Mouse (Mus musculus) lung, adult 2 months (tissue): ENCODE data around the gene Tas2r143.

Source experiments
- CTCF ChIP-seq: fragments of 200-500 bp; IDR thresholded peaks from 2 replicates; pipeline ENCODE4 v1.5.1; 2011; ENCODE audit warnings: mild to moderate bottlenecking, low read length, control low read depth; ENCODE audit not compliant: insufficient read depth
- POLR2A ChIP-seq: fragments of 200-500 bp; IDR thresholded peaks from 2 replicates; pipeline ENCODE4 v1.6.1; 2011; ENCODE audit warnings: low read depth, mild to moderate bottlenecking, control low read depth, low read length, borderline replicate concordance; ENCODE audit errors: extremely low read depth

DNA sequence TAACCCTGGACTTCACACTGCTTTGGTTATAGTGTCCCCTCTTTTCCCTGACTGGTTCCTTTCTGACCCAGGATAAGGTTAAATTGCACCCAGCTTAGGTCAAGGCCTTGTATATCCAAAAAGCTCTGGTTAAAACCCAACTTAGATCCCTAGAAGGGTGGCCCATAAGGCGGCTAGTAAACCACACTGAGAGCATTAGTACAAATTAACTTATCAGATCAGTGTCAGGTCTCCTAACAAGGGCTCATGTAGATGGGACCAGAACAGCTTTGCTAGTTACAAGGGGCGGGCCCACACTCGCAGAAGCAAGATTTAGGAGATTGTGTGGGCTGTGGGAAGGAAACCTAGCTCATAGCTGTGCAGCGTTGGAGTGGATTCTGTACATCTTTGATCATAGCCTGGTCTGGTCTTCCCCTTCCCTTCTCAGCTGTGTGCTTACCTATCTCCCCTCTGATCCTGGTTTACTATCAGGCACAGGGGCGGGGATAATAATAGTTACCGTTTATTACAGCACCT is 23.5 kb upstream of the Tas2r143 start:
- TF ChIP-seq CTCF (no peak), POLR2A (no peak)
